Mouse (Mus musculus) heart, postnatal 10 days (tissue): Measurements from ENCODE around the gene Med16. TPM values are rescaled to one million over a fixed set of nuclear protein-coding genes. Genes with fewer than 3 reads are reported as not detected.

Experiments
- DNase-seq, 2 experiments: peaks; one replicate each; pipeline ENCODE4 v3.0.0; 2021
- intact Hi-C: fragments of 180-260 bp; cut with DNase I; formaldehyde crosslinking; loops from one replicate; pipeline ENCODE4 v1.15.1; 2025
- total RNA-seq, 2 experiments: library from RNA; stranded (reverse); gene quantifications; 2 replicates each; pipeline ENCODE4 v1.2.3; 2021

Gene Med16
- total RNA-seq, 2 experiments from 2014 or later: 59.5 to 60.0 TPM

GRCm38 (mm10) chr10:79862925-79863324, 45.8 kb downstream of the Med16 start:
- DNase-seq: no peak
- intact Hi-C loops: no loop called here

- intact Hi-C loops: no loop called here
Measured at GRCm38 (mm10) chr10:79862049-79862788, 46.5 kb downstream of the Med16 start.

GRCm38 (mm10) chr10:79861230-79862048, 47.3 kb downstream of the Med16 start:
- DNase-seq: no peak
- intact Hi-C loops: no loop called here

More at GRCm38 (mm10) chr10:79862049-79862788, 46.5 kb downstream of the Med16 start:
- DNase-seq: no peak

- intact Hi-C loops: no loop called here
Measured at GRCm38 (mm10) chr10:79860079-79860911, 48.4 kb downstream of the Med16 start.

GRCm38 (mm10) chr10:79859116-79859515, 49.6 kb downstream of the Med16 start:
- intact Hi-C loops: loop anchor here (5.0 kb wide), 1 partner anchor 283 kb away; the partner anchor contains the start of gene Cbarp
- DNase-seq: peak in 1 of 2 experiments; percentile 54

More at GRCm38 (mm10) chr10:79860079-79860911, 48.4 kb downstream of the Med16 start:
- DNase-seq: no peak

- intact Hi-C loops: loop anchor here (5.0 kb wide), 1 partner anchor 284 kb away; the partner anchor contains the start of gene Cbarp
- DNase-seq: peak; percentile 86 to 88
Measured at GRCm38 (mm10) chr10:79858416-79859074, 50.2 kb downstream of the Med16 start.

GRCm38 (mm10) chr10:79857894-79858293, 50.8 kb downstream of the Med16 start:
- intact Hi-C loops: loop anchor here (5.0 kb wide), 1 partner anchor 284 kb away; the partner anchor contains the start of gene Cbarp
- no peak for DNase-seq

GRCm38 (mm10) chr10:79857452-79857811, 51.3 kb downstream of the Med16 start:
- intact Hi-C loops: loop anchor here (5.0 kb wide), 1 partner anchor 285 kb away; the partner anchor contains the start of gene Cbarp
- peak; percentile 77 to 81 for DNase-seq

GRCm38 (mm10) chr10:79856704-79857451, 51.8 kb downstream of the Med16 start:
- DNase-seq: no peak
- intact Hi-C loops: loop anchor here (5.0 kb wide), 1 partner anchor 285 kb away; the partner anchor contains the start of gene Cbarp

- intact Hi-C loops: loop anchor here (5.0 kb wide), 1 partner anchor 286 kb away; the partner anchor contains the start of gene Cbarp
- no peak for DNase-seq
Measured at GRCm38 (mm10) chr10:79856280-79856679, 52.4 kb downstream of the Med16 start.

GRCm38 (mm10) chr10:79855558-79856184, 53.1 kb downstream of the Med16 start:
- DNase-seq: no peak
- intact Hi-C loops: loop anchor here (5.0 kb wide), 1 partner anchor 287 kb away; the partner anchor contains the start of gene Cbarp

- peak; percentile 78 to 80 for DNase-seq
- intact Hi-C loops: loop anchor here (5.0 kb wide), 1 partner anchor 287 kb away; the partner anchor contains the start of gene Cbarp
Measured at GRCm38 (mm10) chr10:79854801-79855541, 53.8 kb downstream of the Med16 start.

GRCm38 (mm10) chr10:79853860-79854795, 54.6 kb downstream of the Med16 start, which contains the start of gene Ptbp1:
Gene Ptbp1, plus strand, starts transcription at chr10:79854427.
- peak; percentile 99 to 100 for DNase-seq
- intact Hi-C loops: loop anchor here (1.0 kb wide), 1 partner anchor 13 kb away; no protein-coding TSS in a partner anchor

GRCm38 (mm10) chr10:79853392-79853791, 55.3 kb downstream of the Med16 start:
- intact Hi-C loops: loop anchor here (1.0 kb wide), 1 partner anchor 12 kb away; no protein-coding TSS in a partner anchor
- peak; percentile 99 for DNase-seq

GRCm38 (mm10) chr10:79852827-79853226, 55.9 kb downstream of the Med16 start:
- no peak for DNase-seq
- intact Hi-C loops: loop anchor here (1.0 kb wide), 1 partner anchor 12 kb away; no protein-coding TSS in a partner anchor

GRCm38 (mm10) chr10:79852107-79852789, 56.5 kb downstream of the Med16 start:
- intact Hi-C loops: no loop called here
- DNase-seq: peak; percentile 68
